Mouse (Mus musculus) embryonic facial prominence, embryonic 12.5 days (tissue): ENCODE data around the gene Fam69b. TPM values are rescaled to one million over a fixed set of nuclear protein-coding genes. Genes with fewer than 3 reads are reported as not detected.

Experiments
- ATAC-seq: fragments of 200-750 bp; cut with Nextera tagmentation; 2 replicates; pipeline ENCODE4 v1.8.0; 2017; ENCODE audit not compliant: insufficient number of reproducible peaks, insufficient read depth, low FRiP score, low TSS enrichment
- H3K27ac ChIP-seq: fragments of 300-500 bp; sonication (generic); 2 replicates; pipeline ENCODE4 v1.5.1; 2016; ENCODE audit warnings: mild to moderate bottlenecking
- H3K27me3 ChIP-seq: fragments of 300-500 bp; sonication (generic); 2 replicates; pipeline ENCODE4 v1.6.1; 2016; ENCODE audit warnings: mild to moderate bottlenecking, moderate library complexity
- H3K36me3 ChIP-seq: fragments of 300-500 bp; sonication (generic); 2 replicates; pipeline ENCODE4 v1.6.1; 2016; ENCODE audit warnings: mild to moderate bottlenecking
- H3K4me1 ChIP-seq: fragments of 300-500 bp; sonication (generic); 2 replicates; pipeline ENCODE4 v1.6.1; 2016
- H3K4me2 ChIP-seq: fragments of 300-500 bp; sonication (generic); replicated peaks from 2 replicates; pipeline ENCODE4 v1.6.1; 2016; ENCODE audit warnings: mild to moderate bottlenecking, moderate library complexity
- H3K4me3 ChIP-seq: fragments of 300-500 bp; sonication (generic); 2 replicates; pipeline ENCODE4 v1.5.1; 2016; ENCODE audit warnings: mild to moderate bottlenecking
- H3K9ac ChIP-seq: fragments of 300-500 bp; sonication (generic); 2 replicates; pipeline ENCODE4 v1.6.1; 2016; ENCODE audit warnings: mild to moderate bottlenecking, moderate library complexity
- H3K9me3 ChIP-seq: fragments of 300-500 bp; sonication (generic); 2 replicates; pipeline ENCODE4 v1.6.1; 2016; ENCODE audit warnings: mild to moderate bottlenecking, moderate library complexity
- WGBS: fragments of 180-500 bp; shearing (Covaris S2); methylation state at CpG from one replicate; pipeline ENCODE4 v1.1.7; 2016; 5-methylcytosine and 5-hydroxymethylcytosine counted together
- polyA plus RNA-seq: library from polyadenylated mRNA; unstranded; fragments of >200 nt; fragmentation: Nextera tagmentation; extraction: Ambion mirVana; gene quantifications from 2 replicates; pipeline ENCODE4 v1.2.1, GENCODE M21; 2016

The Fam69b gene
- polyA plus RNA-seq, 1 experiment from 2014 or later = 66.0 TPM

DNA sequence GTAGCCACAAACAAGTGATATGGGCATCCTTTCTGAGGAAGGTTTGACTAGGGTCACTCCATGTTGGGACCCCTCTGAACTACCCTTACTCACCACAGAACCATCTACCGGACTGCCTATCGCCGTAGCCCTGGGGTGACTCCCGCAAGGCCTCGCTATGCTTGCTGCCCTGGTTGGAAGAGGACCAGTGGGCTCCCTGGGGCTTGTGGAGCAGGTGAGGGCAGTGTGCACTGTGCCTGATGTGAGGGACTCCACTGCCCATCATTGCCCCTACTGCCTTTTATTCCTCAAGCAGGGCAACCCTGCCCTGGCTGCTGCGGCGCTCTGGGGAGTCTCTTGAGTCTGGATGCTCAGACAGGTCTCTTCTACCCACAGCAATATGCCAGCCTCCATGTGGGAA lies 38.0 kb upstream of the Fam69b start:
- no peak for ATAC-seq
- 0 out of 2 replicates have a peak overlapping the region, but pooled peaks have one; percentile 20 for H3K9ac ChIP-seq
- no peak overlapping the region for H3K4me3 ChIP-seq
- H3K4me2 ChIP-seq = no peak overlapping the region
- WGBS = 92% methylated on average over 7 of the region's 7 CpGs
- no peaks in the 10 kb centered on the region for H3K9me3 ChIP-seq
- no peaks in the 10 kb centered on the region for H3K27me3 ChIP-seq
- H3K36me3 ChIP-seq = 0 out of 2 replicates have a peak, but pooled peaks cover 5% of the 10 kb centered on the region
- no peak overlapping the region for H3K27ac ChIP-seq
- peaks cover 17% of the 10 kb centered on the region; the same call in 1 of the 2 replicates for H3K4me1 ChIP-seq

DNA sequence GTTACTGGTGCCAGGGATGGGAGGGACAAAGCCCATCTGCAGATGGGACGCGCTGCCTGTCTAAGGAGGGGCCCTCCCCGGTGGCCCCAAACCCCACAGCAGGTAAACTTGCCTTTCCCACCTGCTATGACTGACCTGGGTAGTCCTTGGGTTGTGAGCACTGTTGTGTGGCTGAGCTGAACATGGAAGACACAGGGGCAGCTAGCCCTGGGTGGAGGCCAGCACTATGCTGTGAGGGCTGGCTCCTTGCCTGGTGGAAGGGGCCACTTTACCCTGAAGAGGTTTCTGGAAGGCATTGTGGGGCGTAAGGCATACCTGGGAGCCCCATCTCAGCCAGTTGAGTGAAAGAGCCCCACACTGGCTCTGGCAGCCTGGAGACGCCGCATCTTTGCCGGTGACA lies 37.3 kb upstream of the Fam69b start:
- no peaks in the 10 kb centered on the region for H3K27me3 ChIP-seq
- no peak overlapping the region for H3K4me2 ChIP-seq
- 91% methylated on average over 7 of the region's 7 CpGs for WGBS
- H3K4me3 ChIP-seq = no peak overlapping the region
- no peak overlapping the region for H3K27ac ChIP-seq
- 0 out of 2 replicates have a peak, but pooled peaks cover 5% of the 10 kb centered on the region for H3K36me3 ChIP-seq
- peaks cover 17% of the 10 kb centered on the region; the same call in 1 of the 2 replicates for H3K4me1 ChIP-seq
- H3K9me3 ChIP-seq = no peaks in the 10 kb centered on the region
- no peak overlapping the region for H3K9ac ChIP-seq
- no peak for ATAC-seq

- Histone ChIP-seq H3K27ac (no peak overlapping the region), H3K36me3 (0 out of 2 replicates have a peak, but pooled peaks cover 5% of the 10 kb centered on the region), H3K4me3 (no peak overlapping the region), H3K4me2 (no peak overlapping the region), H3K27me3 (no peaks in the 10 kb centered on the region), H3K4me1 (peaks cover 17% of the 10 kb centered on the region; the same call in 1 of the 2 replicates), H3K9me3 (no peaks in the 10 kb centered on the region), H3K9ac (no peak overlapping the region)
- no peak for ATAC-seq
- 82% methylated on average over 12 of the region's 12 CpGs for WGBS
Observed at GRCm38 (mm10) chr2:26591416-26591815, 36.8 kb upstream of the Fam69b start.

DNA sequence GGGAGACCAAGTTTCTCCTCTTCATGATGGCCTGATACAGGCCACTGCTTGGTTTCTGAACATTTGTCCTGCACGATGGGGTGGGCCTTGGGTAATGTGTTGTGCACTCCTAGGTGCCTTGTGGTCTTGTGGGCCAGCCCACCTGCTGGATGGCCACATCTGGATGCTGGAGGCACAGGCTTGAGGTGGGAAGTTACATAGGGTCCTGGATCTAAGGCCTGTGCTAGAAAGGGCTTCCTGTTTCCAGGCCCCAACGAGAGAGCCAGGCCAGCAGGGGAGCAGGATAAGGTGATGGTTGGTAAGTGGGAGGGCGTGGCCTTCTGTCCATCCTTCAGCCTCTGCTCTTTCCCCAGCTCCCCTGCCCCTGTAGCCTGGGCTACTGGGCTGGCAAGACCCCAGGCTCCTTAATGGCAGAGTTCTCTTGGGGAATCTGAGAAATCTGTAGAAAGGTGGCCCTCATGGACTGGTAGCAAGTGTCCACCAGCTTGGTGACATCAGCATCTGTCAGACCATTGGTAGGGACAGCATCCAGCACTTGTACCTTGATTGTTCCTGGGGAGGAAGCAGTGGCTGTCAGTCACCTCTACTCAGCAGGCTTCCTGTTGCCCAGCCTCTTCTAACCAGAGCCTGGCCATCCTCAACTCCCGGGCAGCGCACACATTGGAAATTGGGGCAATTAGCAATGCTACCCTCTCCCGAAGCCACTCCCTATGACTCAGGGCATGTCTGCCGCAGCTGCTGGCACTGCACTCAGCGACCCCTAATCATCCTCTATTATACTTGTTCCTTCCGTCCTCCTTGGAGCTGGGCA lies 34.8 kb upstream of the Fam69b start:
- 57% methylated on average over 9 of the region's 9 CpGs for WGBS
- no peak overlapping the region for H3K9ac ChIP-seq
- H3K4me2 ChIP-seq = no peak overlapping the region
- H3K36me3 ChIP-seq = 0 out of 2 replicates have a peak, but pooled peaks cover 5% of the 10 kb centered on the region
- H3K4me1 ChIP-seq = peaks cover 4% of the 10 kb centered on the region; the same call in 1 of the 2 replicates
- no peaks in the 10 kb centered on the region for H3K9me3 ChIP-seq
- no peak overlapping the region for H3K27ac ChIP-seq
- no peaks in the 10 kb centered on the region for H3K27me3 ChIP-seq
- ATAC-seq = no peak
- no peak overlapping the region for H3K4me3 ChIP-seq

DNA sequence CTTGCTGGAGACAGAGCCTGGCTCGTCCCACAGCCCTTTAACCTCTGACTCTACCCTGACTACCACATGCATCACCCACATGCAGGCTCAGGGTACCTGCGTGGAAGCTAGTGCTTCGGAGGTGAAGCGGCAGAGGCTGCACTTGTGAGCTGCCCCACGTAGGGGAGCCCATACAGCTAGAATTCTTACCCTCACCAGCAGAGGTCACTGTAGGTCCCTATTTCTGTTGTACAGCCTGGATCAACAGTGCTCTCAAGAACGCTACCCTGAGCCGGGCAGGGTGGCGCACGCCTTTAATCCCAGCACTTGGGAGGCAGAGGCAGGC lies 34.3 kb upstream of the Fam69b start:
- Histone ChIP-seq H3K9me3 (no peaks in the 10 kb centered on the region), H3K4me3 (no peak overlapping the region), H3K27ac (no peak overlapping the region), H3K36me3 (0 out of 2 replicates have a peak, but pooled peaks cover 5% of the 10 kb centered on the region), H3K9ac (no peak overlapping the region), H3K4me2 (no peak overlapping the region), H3K27me3 (no peaks in the 10 kb centered on the region), H3K4me1 (no peaks in the 10 kb centered on the region)
- WGBS = 73% methylated on average over 9 of the region's 9 CpGs
- ATAC-seq = no peak; the same call in 1 of the 2 replicates

- Histone ChIP-seq H3K4me2 (no peak overlapping the region), H3K4me1 (no peaks in the 10 kb centered on the region), H3K4me3 (no peak overlapping the region), H3K9ac (no peak overlapping the region), H3K27ac (no peak overlapping the region), H3K27me3 (no peaks in the 10 kb centered on the region), H3K9me3 (no peaks in the 10 kb centered on the region), H3K36me3 (0 out of 2 replicates have a peak, but pooled peaks cover 5% of the 10 kb centered on the region)
- no peak for ATAC-seq
- 94% methylated on average over 7 of the region's 7 CpGs for WGBS
Observed at GRCm38 (mm10) chr2:26594461-26594933, 33.8 kb upstream of the Fam69b start.

- WGBS = 68% methylated on average over 6 of the region's 6 CpGs
- H3K9ac ChIP-seq = no peak overlapping the region
- no peaks in the 10 kb centered on the region for H3K9me3 ChIP-seq
- no peak for ATAC-seq
- H3K4me1 ChIP-seq = no peaks in the 10 kb centered on the region
- H3K27ac ChIP-seq = no peak overlapping the region
- H3K4me2 ChIP-seq = no peak overlapping the region
- H3K36me3 ChIP-seq = 0 out of 2 replicates have a peak, but pooled peaks cover 5% of the 10 kb centered on the region
- no peaks in the 10 kb centered on the region for H3K27me3 ChIP-seq
- no peak overlapping the region for H3K4me3 ChIP-seq
Observed at GRCm38 (mm10) chr2:26594934-26595724, 33.1 kb upstream of the Fam69b start.

DNA sequence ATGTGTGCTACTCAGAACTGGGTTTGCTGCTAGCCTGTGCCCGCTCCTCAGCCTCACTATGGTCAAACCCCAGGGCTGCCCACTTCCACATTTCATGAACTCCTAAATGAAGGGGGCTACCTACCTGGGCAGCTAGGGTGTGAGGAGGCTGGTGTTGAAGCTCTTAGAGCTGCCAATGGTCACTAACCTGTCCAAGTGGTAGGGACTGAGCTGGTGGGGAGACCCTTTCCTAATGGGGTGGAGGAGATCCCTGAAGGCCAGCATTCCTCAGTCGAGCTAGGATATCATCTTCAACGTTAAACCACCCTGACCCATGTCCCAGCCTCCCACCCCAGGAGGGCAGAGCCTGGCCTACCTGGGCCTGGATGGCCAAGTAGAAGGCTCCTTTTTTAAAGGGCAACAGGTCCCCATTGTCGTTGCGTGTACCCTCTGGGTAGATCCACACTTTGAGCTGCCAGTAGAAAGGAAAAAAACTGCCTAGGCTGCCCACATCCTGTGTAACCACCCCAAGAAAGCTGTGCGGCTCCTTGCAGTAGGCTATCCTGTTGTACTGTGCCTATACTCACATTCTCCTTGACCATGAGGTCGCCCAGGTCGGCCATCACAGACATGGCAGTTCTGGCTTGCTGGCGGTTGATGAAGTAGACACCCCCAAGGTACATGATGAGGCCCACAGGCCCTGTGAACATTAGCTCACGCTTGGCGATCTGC lies 32.4 kb upstream of the Fam69b start:
- no peak overlapping the region for H3K27ac ChIP-seq
- H3K4me3 ChIP-seq = no peak overlapping the region
- H3K9ac ChIP-seq = no peak overlapping the region
- H3K9me3 ChIP-seq = no peaks in the 10 kb centered on the region
- no peak overlapping the region for H3K4me2 ChIP-seq
- 87% methylated on average over 11 of the region's 11 CpGs for WGBS
- ATAC-seq = no peak
- 0 out of 2 replicates have a peak, but pooled peaks cover 5% of the 10 kb centered on the region for H3K36me3 ChIP-seq
- no peaks in the 10 kb centered on the region for H3K4me1 ChIP-seq
- no peaks in the 10 kb centered on the region for H3K27me3 ChIP-seq

DNA sequence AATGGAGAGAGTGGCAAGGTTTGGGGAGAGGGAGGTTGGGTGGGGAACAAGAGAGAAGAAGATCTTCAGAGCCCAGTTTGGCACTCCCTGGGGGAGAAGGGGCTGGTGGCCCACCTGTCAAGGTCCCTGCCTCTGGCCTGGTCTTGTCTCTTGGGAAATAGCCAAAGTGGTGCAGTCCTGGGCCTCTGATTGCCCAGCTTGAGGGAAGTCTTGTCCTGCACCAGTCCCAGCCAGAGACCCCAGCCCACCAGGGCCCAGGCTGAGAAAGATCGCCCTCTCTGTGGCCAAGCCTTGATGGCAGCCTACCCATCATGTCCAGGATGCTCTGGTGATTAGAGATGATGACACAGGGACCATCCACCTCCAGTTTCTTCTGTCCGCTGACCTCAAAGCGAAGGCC lies 31.4 kb upstream of the Fam69b start:
- H3K4me1 ChIP-seq = no peaks in the 10 kb centered on the region
- H3K36me3 ChIP-seq = 0 out of 2 replicates have a peak, but pooled peaks cover 4% of the 10 kb centered on the region
- H3K4me2 ChIP-seq = no peak overlapping the region
- no peak overlapping the region for H3K9ac ChIP-seq
- H3K9me3 ChIP-seq = no peaks in the 10 kb centered on the region
- ATAC-seq = no peak
- no peak overlapping the region for H3K27ac ChIP-seq
- WGBS = 95% methylated on average over 3 of the region's 3 CpGs
- H3K4me3 ChIP-seq = no peak overlapping the region
- H3K27me3 ChIP-seq = no peaks in the 10 kb centered on the region

- ATAC-seq = no peak
- Histone ChIP-seq H3K27me3 (no peaks in the 10 kb centered on the region), H3K9ac (no peak overlapping the region), H3K4me3 (no peak overlapping the region), H3K27ac (no peak overlapping the region), H3K9me3 (no peaks in the 10 kb centered on the region), H3K4me2 (no peak overlapping the region), H3K36me3 (no peaks in the 10 kb centered on the region), H3K4me1 (peaks cover under 1% of the 10 kb centered on the region; the same call in 1 of the 2 replicates)
- 91% methylated on average over 2 of the region's 2 CpGs for WGBS
Observed at GRCm38 (mm10) chr2:26597810-26598209, 30.4 kb upstream of the Fam69b start.

- Histone ChIP-seq H3K4me2 (no peak overlapping the region), H3K27ac (no peak overlapping the region), H3K4me1 (peaks cover 7% of the 10 kb centered on the region; the same call in 1 of the 2 replicates), H3K27me3 (no peaks in the 10 kb centered on the region), H3K36me3 (no peaks in the 10 kb centered on the region), H3K9me3 (no peaks in the 10 kb centered on the region), H3K4me3 (no peak overlapping the region), H3K9ac (no peak overlapping the region)
- 66% methylated on average over 3 of the region's 3 CpGs for WGBS
- ATAC-seq = no peak
Observed at GRCm38 (mm10) chr2:26598462-26598861, 29.8 kb upstream of the Fam69b start.
